Mouse (Mus musculus): ENCODE measurements around the gene Gp9. TPM values are rescaled to one million over a fixed set of nuclear protein-coding genes. Genes with fewer than 3 reads are reported as not detected.

Gp9 gene
- total and polyA plus RNA-seq, 3 experiments, result 0.94 to 9.9 (median 5.8) TPM

DNA sequence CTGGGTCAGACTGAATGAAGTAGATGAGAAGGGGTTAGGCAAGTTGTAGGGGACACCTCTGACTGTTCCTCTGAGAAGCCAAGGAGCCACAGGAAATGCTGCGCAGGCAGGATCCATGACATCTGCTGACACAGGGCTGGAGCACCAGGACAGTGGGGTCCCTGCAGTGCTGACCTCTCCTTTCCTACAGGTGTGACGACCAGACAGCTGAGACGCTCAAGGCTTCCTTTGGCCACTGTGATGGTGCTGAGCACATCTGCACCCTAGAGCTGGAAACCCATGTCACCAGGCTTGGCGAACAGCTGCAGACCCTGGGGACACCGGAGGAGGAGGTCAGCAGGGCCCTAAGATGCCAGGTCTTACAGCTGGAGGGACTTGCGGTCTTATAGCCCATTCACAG is 26.3 kb upstream of the Gp9 start:
- DNase-seq, result no peak
- Histone ChIP-seq H3K4me3 (no peak overlapping the region), H3K9ac (ENCODE audit: low read depth, low read length) (no peak overlapping the region), H3K27me3 (ENCODE audit: control insufficient read depth, insufficient read depth, low read length) (no peaks in the 10 kb centered on the region), H3K4me1 (ENCODE audit: control insufficient read depth, insufficient read depth, low read length) (no peaks in the 10 kb centered on the region; the same call in 1 of the 2 replicates), H3K79me2 (replicated peaks; ENCODE audit: control insufficient read depth, insufficient read depth, low read length) (no peaks in the 10 kb centered on the region), H3K27ac (no peak overlapping the region), H3K36me3 (ENCODE audit: control insufficient read depth, insufficient read depth, low read length) (no peaks in the 10 kb centered on the region)
- TF ChIP-seq EP300 (IDR thresholded peaks at IDR 0.05; ENCODE audit: insufficient read depth, low read depth, low read length) (no peak), POLR2A (IDR thresholded peaks at IDR 0.05; ENCODE audit: insufficient read depth, low read depth, low read length) (no peak), CTCF (IDR thresholded peaks at IDR 0.05) (no peak)
- WGBS, result 88% methylated on average over 6 of the region's 6 CpGs
- intact Hi-C loops (cut with DNase I), result no loop called here

DNA sequence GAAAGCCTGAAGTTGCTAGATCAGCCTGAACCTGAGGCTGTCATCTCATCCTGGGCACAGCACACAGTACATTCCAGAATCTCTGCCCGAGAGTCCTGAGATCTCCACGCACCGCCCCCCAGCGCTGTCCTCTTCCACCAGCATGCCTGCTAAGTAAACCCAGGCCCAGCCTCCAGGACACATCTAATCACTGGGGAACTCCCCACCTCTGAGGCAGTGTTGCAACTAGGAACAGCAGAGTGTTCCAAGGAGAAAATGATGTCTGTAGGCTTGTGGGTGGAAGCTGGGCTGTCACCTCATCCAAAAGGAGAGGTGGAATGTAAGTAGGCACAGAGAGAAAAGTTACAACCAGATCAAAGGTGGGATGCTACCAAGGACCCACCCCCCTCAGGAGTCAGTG is 22.7 kb upstream of the Gp9 start:
- H3K36me3 ChIP-seq (ENCODE audit: control insufficient read depth, insufficient read depth, low read length), result no peaks in the 10 kb centered on the region
- no peaks in the 10 kb centered on the region for H3K79me2 ChIP-seq (replicated peaks; ENCODE audit: control insufficient read depth, insufficient read depth, low read length)
- 93% methylated on average over 4 of the region's 4 CpGs for WGBS
- no peaks in the 10 kb centered on the region for H3K27me3 ChIP-seq (ENCODE audit: control insufficient read depth, insufficient read depth, low read length)
- no peak for TF ChIP-seq CTCF (IDR thresholded peaks at IDR 0.05)
- TF ChIP-seq POLR2A (IDR thresholded peaks at IDR 0.05; ENCODE audit: insufficient read depth, low read depth, low read length), result no peak
- TF ChIP-seq EP300 (IDR thresholded peaks at IDR 0.05; ENCODE audit: insufficient read depth, low read depth, low read length), result no peak
- intact Hi-C loops (cut with DNase I), result no loop called here
- no peaks in the 10 kb centered on the region for H3K4me1 ChIP-seq (ENCODE audit: control insufficient read depth, insufficient read depth, low read length)
- DNase-seq, result peak in 1 of 2 experiments; percentile 12
- no peak overlapping the region for H3K27ac ChIP-seq
- no peak overlapping the region for H3K9ac ChIP-seq (ENCODE audit: low read depth, low read length)
- no peak overlapping the region for H3K4me3 ChIP-seq

- 77% methylated on average over 8 of the region's 8 CpGs for WGBS
- no peaks in the 10 kb centered on the region for H3K79me2 ChIP-seq (replicated peaks; ENCODE audit: control insufficient read depth, insufficient read depth, low read length)
- no peak overlapping the region for H3K4me3 ChIP-seq
- no peak for TF ChIP-seq CTCF (IDR thresholded peaks at IDR 0.05)
- no peak for TF ChIP-seq EP300 (IDR thresholded peaks at IDR 0.05; ENCODE audit: insufficient read depth, low read depth, low read length)
- no peak for TF ChIP-seq POLR2A (IDR thresholded peaks at IDR 0.05; ENCODE audit: insufficient read depth, low read depth, low read length)
- intact Hi-C loops (cut with DNase I), result no loop called here
- no peaks in the 10 kb centered on the region for H3K4me1 ChIP-seq (ENCODE audit: control insufficient read depth, insufficient read depth, low read length)
- H3K36me3 ChIP-seq (ENCODE audit: control insufficient read depth, insufficient read depth, low read length), result no peaks in the 10 kb centered on the region
- no peaks in the 10 kb centered on the region for H3K27me3 ChIP-seq (ENCODE audit: control insufficient read depth, insufficient read depth, low read length)
- no peak overlapping the region for H3K9ac ChIP-seq (ENCODE audit: low read depth, low read length)
- no peak overlapping the region for H3K27ac ChIP-seq
- DNase-seq, result no peak
Observed at GRCm38 (mm10) chr6:87756896-87757295, 21.0 kb upstream of the Gp9 start.

DNA sequence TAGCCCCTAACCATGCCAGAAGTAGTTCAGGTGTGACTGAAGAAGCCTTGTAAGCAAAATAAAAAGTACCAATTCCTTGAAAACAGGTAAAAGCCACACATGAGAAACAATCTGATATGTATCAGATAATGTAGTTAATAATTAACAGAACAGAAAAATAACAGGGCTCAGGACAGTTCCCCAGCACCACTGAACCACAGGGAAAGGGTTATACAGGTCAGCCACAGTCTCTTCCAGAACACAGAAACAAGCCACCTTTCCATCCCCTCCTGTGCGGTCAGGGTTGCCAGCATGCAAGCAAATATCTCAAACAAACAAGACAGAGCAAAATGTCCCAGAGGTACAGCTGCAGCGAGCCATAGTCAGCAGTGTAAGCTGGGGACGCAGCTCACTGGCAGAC is 18.5 kb upstream of the Gp9 start:
- Histone ChIP-seq H3K4me3 (no peak overlapping the region), H3K27me3 (ENCODE audit: control insufficient read depth, insufficient read depth, low read length) (no peaks in the 10 kb centered on the region), H3K36me3 (ENCODE audit: control insufficient read depth, insufficient read depth, low read length) (no peaks in the 10 kb centered on the region), H3K9ac (ENCODE audit: low read depth, low read length) (no peak overlapping the region), H3K27ac (no peak overlapping the region), H3K79me2 (replicated peaks; ENCODE audit: control insufficient read depth, insufficient read depth, low read length) (no peaks in the 10 kb centered on the region), H3K4me1 (ENCODE audit: control insufficient read depth, insufficient read depth, low read length) (no peaks in the 10 kb centered on the region; the same call in 1 of the 2 replicates)
- TF ChIP-seq EP300 (IDR thresholded peaks at IDR 0.05; ENCODE audit: insufficient read depth, low read depth, low read length), result no peak
- no peak for DNase-seq
- 84% methylated on average over 3 of the region's 3 CpGs for WGBS
- intact Hi-C loops (cut with DNase I), result no loop called here

DNA sequence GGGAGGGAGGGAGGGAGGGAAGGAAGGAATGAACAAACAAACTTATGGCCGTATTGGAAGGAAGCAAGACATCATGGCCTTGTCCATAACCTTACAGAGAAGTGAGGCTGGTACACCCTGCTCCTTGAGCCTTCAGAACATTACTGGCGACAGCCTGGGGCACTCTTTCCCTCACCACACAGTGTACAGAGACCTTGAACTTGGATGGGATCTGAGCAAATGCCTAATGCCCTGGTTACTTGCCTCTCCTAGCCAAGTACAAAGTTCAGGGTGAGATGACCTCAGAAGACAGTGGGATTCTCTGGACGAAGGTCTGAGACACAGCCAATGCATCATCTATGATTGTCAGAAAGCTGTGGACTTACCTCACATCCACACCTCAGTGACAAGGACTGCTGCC is 18.0 kb upstream of the Gp9 start:
- TF ChIP-seq EP300 (IDR thresholded peaks at IDR 0.05; ENCODE audit: insufficient read depth, low read depth, low read length) (no peak), POLR2A (IDR thresholded peaks at IDR 0.05; ENCODE audit: insufficient read depth, low read depth, low read length) (no peak), CTCF (IDR thresholded peaks at IDR 0.05) (no peak)
- H3K27me3 ChIP-seq (ENCODE audit: control insufficient read depth, insufficient read depth, low read length), result no peaks in the 10 kb centered on the region
- H3K79me2 ChIP-seq (replicated peaks; ENCODE audit: control insufficient read depth, insufficient read depth, low read length), result no peaks in the 10 kb centered on the region
- H3K27ac ChIP-seq, result no peak overlapping the region
- no peak overlapping the region for H3K9ac ChIP-seq (ENCODE audit: low read depth, low read length)
- H3K4me3 ChIP-seq, result no peak overlapping the region
- intact Hi-C loops (cut with DNase I), result loop anchor here (5.0 to 10.0 kb wide), 3 partner anchors 52 to 345 kb away; partner anchors contain the start of genes Copg1 and Rab43
- H3K4me1 ChIP-seq (ENCODE audit: control insufficient read depth, insufficient read depth, low read length), result no peaks in the 10 kb centered on the region; the same call in 1 of the 2 replicates
- no peaks in the 10 kb centered on the region for H3K36me3 ChIP-seq (ENCODE audit: control insufficient read depth, insufficient read depth, low read length)
- no peak for DNase-seq
- WGBS, result 62% methylated on average over 3 of the region's 3 CpGs

- Histone ChIP-seq H3K27ac (no peak overlapping the region), H3K79me2 (replicated peaks; ENCODE audit: control insufficient read depth, insufficient read depth, low read length) (no peaks in the 10 kb centered on the region), H3K4me1 (ENCODE audit: control insufficient read depth, insufficient read depth, low read length) (no peaks in the 10 kb centered on the region; the same call in 1 of the 2 replicates), H3K27me3 (ENCODE audit: control insufficient read depth, insufficient read depth, low read length) (no peaks in the 10 kb centered on the region), H3K9ac (ENCODE audit: low read depth, low read length) (no peak overlapping the region), H3K36me3 (ENCODE audit: control insufficient read depth, insufficient read depth, low read length) (no peaks in the 10 kb centered on the region), H3K4me3 (no peak overlapping the region)
- no peak for DNase-seq
- WGBS, result 76% methylated on average over 5 of the region's 5 CpGs
- intact Hi-C loops (cut with DNase I), result loop anchor here (5.0 to 10.0 kb wide), 3 partner anchors 50 to 343 kb away; partner anchors contain the start of genes Copg1 and Rab43
- TF ChIP-seq EP300 (IDR thresholded peaks at IDR 0.05; ENCODE audit: insufficient read depth, low read depth, low read length) (no peak), CTCF (IDR thresholded peaks at IDR 0.05) (no peak), POLR2A (IDR thresholded peaks at IDR 0.05; ENCODE audit: insufficient read depth, low read depth, low read length) (no peak)
Observed at GRCm38 (mm10) chr6:87762161-87762560, 15.7 kb upstream of the Gp9 start.
